Mouse (Mus musculus) midbrain, embryonic 11.5 days (tissue): ENCODE data around the gene Ccdc152. TPM values are rescaled to one million over a fixed set of nuclear protein-coding genes. Genes with fewer than 3 reads are reported as not detected.

Source experiments
- ATAC-seq: fragments of 200-750 bp; cut with Nextera tagmentation; 2 replicates; pipeline ENCODE4 v1.8.0; 2017; ENCODE audit warnings: moderate TSS enrichment, moderate library complexity; ENCODE audit not compliant: low FRiP score
- DNase-seq: peaks from one replicate; pipeline ENCODE4 v3.0.0; 2015; ENCODE audit warnings: low spot score; ENCODE audit errors: missing footprints
- H3K27ac ChIP-seq: fragments of 300-500 bp; sonication (generic); 2 replicates; pipeline ENCODE4 v1.5.1; 2014; ENCODE audit warnings: low read depth, low read length
- H3K27me3 ChIP-seq: fragments of 300-500 bp; sonication (generic); 2 replicates; pipeline ENCODE4 v1.6.1; 2014; ENCODE audit warnings: mild to moderate bottlenecking, low read length, moderate library complexity, mixed read lengths; ENCODE audit not compliant: control insufficient read depth, insufficient read depth
- H3K36me3 ChIP-seq: fragments of 300-500 bp; sonication (generic); 2 replicates; pipeline ENCODE4 v1.6.1; 2014; ENCODE audit warnings: mild to moderate bottlenecking, low read length, moderate library complexity, mixed read lengths; ENCODE audit not compliant: control insufficient read depth, insufficient read depth
- H3K4me1 ChIP-seq: fragments of 300-500 bp; sonication (generic); 2 replicates; pipeline ENCODE4 v1.6.1; 2014; ENCODE audit warnings: low read length; ENCODE audit not compliant: control insufficient read depth, insufficient read depth
- H3K4me2 ChIP-seq: fragments of 300-500 bp; sonication (generic); 2 replicates; pipeline ENCODE4 v1.6.1; 2014; ENCODE audit warnings: mild to moderate bottlenecking, moderate library complexity
- H3K4me3 ChIP-seq: fragments of 300-500 bp; sonication (generic); 2 replicates; pipeline ENCODE4 v1.5.1; 2014; ENCODE audit warnings: low read depth, low read length
- H3K9ac ChIP-seq: fragments of 300-500 bp; sonication (generic); 2 replicates; pipeline ENCODE4 v1.6.1; 2014; ENCODE audit warnings: low read length
- H3K9me3 ChIP-seq: fragments of 300-500 bp; sonication (generic); 2 replicates; pipeline ENCODE4 v1.6.1; 2016; ENCODE audit warnings: low read length; ENCODE audit not compliant: control insufficient read depth
- WGBS: fragments of 180-500 bp; shearing (Covaris S2); extraction: QIAGEN DNeasy Blood & Tissue Kit; methylation state at CpG from one replicate; pipeline ENCODE4 v1.1.7; 2014; 5-methylcytosine and 5-hydroxymethylcytosine counted together
- polyA plus RNA-seq: library from polyadenylated mRNA; unstranded; fragments of >200 nt; fragmentation: Nextera tagmentation; extraction: Ambion mirVana; gene quantifications from 2 replicates; pipeline ENCODE4 v1.2.1, GENCODE M21; 2014

The Ccdc152 gene
- 0.16 TPM in 1 of 2 replicates, not detected in the other for polyA plus RNA-seq

DNA sequence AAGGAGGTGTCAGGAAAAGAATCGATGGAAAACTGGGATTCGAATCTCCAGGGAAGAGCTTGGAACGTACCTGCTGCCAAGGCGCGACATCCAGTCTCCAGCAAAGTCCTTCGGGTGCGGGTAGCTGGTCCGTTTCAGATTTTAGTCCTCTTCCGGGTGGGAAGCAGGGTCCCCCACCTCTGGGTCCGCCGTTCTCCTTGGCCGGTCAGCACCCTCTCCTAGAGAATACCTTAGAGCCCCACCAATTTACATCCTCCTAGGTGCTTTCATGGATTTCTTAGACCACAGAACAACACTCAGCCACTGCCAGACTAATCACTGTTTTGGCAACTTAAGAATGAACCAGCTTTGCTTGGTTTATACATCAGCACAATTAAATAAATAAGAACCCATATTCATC lies at the start of gene Ccdc152:
Gene Ccdc152, minus strand, starts transcription at position 101 of the 400 bp plus-strand sequence.
- H3K9me3 ChIP-seq = no peaks in the 10 kb centered on the region
- no peak for DNase-seq
- H3K27me3 ChIP-seq = no peaks in the 10 kb centered on the region
- 86% methylated on average over 12 of the region's 12 CpGs for WGBS
- no peak within 1 kb of the TSS for H3K4me3 ChIP-seq
- no peak for ATAC-seq
- no peaks in the 10 kb centered on the region for H3K4me1 ChIP-seq
- H3K9ac ChIP-seq = no peak within 1 kb of the TSS
- H3K36me3 ChIP-seq = no peaks in the 10 kb centered on the region
- H3K4me2 ChIP-seq = no peak within 1 kb of the TSS
- H3K27ac ChIP-seq = no peak within 1 kb of the TSS

- peak; percentile 83 for ATAC-seq
- WGBS = 41% methylated on average over 6 of the region's 6 CpGs
- H3K9ac ChIP-seq = no peak overlapping the region
- no peak overlapping the region for H3K27ac ChIP-seq
- H3K27me3 ChIP-seq = no peaks in the 10 kb centered on the region
- no peaks in the 10 kb centered on the region for H3K36me3 ChIP-seq
- no peak for DNase-seq
- no peak overlapping the region for H3K4me2 ChIP-seq
- H3K4me3 ChIP-seq = no peak overlapping the region
- H3K4me1 ChIP-seq = peaks cover 5% of the 10 kb centered on the region; the same call in 1 of the 2 replicates
- H3K9me3 ChIP-seq = no peaks in the 10 kb centered on the region
Measured at GRCm38 (mm10) chr15:3349306-3350064, 46.2 kb upstream of the Ccdc152 start.

- DNase-seq = no peak
- Histone ChIP-seq H3K27ac (no peak overlapping the region), H3K4me3 (no peak overlapping the region), H3K27me3 (no peaks in the 10 kb centered on the region), H3K9me3 (no peaks in the 10 kb centered on the region), H3K4me2 (no peak overlapping the region), H3K36me3 (no peaks in the 10 kb centered on the region), H3K4me1 (peaks cover 5% of the 10 kb centered on the region; the same call in 1 of the 2 replicates), H3K9ac (no peak overlapping the region)
- WGBS = 85% methylated on average over 3 of the region's 3 CpGs
- no peak for ATAC-seq
Measured at GRCm38 (mm10) chr15:3346682-3347081, 43.4 kb upstream of the Ccdc152 start.

DNA sequence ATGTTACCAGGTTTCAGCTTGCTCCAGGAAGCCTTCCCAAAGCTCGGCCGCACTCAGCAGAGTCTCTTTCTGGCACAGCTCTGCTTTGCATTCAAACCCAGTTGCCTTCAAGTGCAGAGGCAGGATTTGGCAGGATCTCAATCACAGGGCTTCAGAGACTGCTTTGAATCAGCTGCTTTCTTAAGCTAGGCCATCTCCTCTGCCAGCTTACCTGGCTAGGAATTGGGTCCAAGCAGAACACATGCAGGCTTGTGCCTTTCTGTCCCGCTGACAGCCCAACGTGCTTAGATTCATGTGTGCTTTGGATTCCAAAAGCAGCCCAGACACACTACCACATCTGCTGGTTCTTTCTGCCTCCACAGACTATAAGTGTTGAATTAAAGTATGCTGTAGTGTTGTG lies 41.2 kb upstream of the Ccdc152 start:
- H3K36me3 ChIP-seq = no peaks in the 10 kb centered on the region
- ATAC-seq = no peak
- no peaks in the 10 kb centered on the region for H3K9me3 ChIP-seq
- no peak overlapping the region for H3K4me2 ChIP-seq
- WGBS = 90% methylated on average over 4 of the region's 4 CpGs
- no peaks in the 10 kb centered on the region for H3K27me3 ChIP-seq
- no peak for DNase-seq
- no peak overlapping the region for H3K27ac ChIP-seq
- no peak overlapping the region for H3K4me3 ChIP-seq
- peaks cover 2% of the 10 kb centered on the region; the same call in 1 of the 2 replicates for H3K4me1 ChIP-seq
- no peak overlapping the region for H3K9ac ChIP-seq

DNA sequence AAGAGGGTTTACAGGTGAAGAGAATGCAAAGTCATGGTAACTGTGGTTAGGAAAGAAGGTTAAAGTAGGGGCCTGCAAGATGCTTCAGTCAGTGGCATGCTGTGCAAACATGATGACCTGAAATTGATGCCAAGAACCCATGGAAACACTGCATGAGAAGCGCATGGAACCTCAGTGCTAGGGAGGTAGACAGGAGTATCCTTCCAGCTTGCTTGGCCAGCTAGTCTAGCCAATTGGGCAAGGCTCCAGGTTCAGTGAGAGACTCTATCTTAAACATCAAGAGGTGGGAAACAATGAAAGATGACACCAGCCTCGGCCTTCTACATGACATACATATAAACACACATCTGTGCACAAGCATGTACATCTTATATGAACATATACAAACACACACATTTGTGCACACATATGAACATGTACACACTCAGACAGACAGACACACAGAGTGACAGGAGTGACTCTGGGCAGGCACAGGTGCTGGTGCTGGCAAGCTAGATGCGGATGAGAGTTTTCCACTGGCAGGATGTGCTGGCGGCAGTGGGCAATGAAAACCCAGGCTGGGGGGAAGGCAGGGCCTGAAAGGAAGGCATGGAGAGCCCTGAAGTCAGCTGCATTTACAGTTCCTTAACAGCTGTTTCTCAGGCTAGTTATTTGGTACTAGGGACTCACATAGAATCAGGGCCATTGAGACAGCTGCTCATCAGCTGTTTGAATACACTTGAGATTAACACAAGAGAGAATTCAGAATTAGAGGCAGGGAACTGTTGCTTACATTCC lies 38.7 kb upstream of the Ccdc152 start:
- no peak overlapping the region for H3K9ac ChIP-seq
- no peak overlapping the region for H3K4me2 ChIP-seq
- no peak overlapping the region for H3K4me3 ChIP-seq
- no peaks in the 10 kb centered on the region for H3K4me1 ChIP-seq
- no peaks in the 10 kb centered on the region for H3K36me3 ChIP-seq
- no peak overlapping the region for H3K27ac ChIP-seq
- no peaks in the 10 kb centered on the region for H3K9me3 ChIP-seq
- H3K27me3 ChIP-seq = no peaks in the 10 kb centered on the region
- DNase-seq (no peak), ATAC-seq (no peak)
- 88% methylated on average over 4 of the region's 4 CpGs for WGBS

GRCm38 (mm10) chr15:3339847-3340246 lies 36.5 kb upstream of the Ccdc152 start:
- no peaks in the 10 kb centered on the region for H3K9me3 ChIP-seq
- 85% methylated on average over 3 of the region's 3 CpGs for WGBS
- no peaks in the 10 kb centered on the region for H3K4me1 ChIP-seq
- no peak for ATAC-seq
- H3K9ac ChIP-seq = no peak overlapping the region
- no peak overlapping the region for H3K4me3 ChIP-seq
- no peak overlapping the region for H3K27ac ChIP-seq
- no peaks in the 10 kb centered on the region for H3K27me3 ChIP-seq
- H3K4me2 ChIP-seq = no peak overlapping the region
- no peak for DNase-seq
- no peaks in the 10 kb centered on the region for H3K36me3 ChIP-seq

DNA sequence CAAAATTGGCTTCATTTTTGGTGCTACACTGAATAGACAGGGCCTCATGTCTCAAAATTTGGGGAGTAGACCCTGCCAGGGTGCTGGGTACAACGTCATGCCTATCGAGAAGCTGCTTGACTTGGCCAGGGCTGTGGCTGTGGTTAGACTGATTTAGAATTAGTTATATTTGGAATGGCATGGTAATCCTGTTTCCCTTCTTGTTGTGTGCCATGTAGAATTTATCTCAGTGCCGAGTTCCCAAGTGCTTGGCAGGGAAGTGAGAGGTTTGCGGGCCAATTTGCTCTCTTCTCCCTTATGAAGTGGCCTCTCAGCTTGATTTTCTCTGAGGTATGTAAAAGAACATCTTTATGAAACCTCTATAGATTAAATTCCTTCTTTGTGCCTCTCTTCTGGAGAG lies 29.2 kb upstream of the Ccdc152 start:
- Histone ChIP-seq H3K36me3 (no peaks in the 10 kb centered on the region), H3K9ac (no peak overlapping the region), H3K27ac (no peak overlapping the region), H3K4me2 (no peak overlapping the region), H3K4me1 (no peaks in the 10 kb centered on the region), H3K9me3 (no peaks in the 10 kb centered on the region), H3K4me3 (no peak overlapping the region), H3K27me3 (no peaks in the 10 kb centered on the region)
- DNase-seq (no peak), ATAC-seq (no peak)
- 93% methylated on average over 4 of the region's 4 CpGs for WGBS

- Histone ChIP-seq H3K4me2 (no peak overlapping the region), H3K9ac (no peak overlapping the region), H3K9me3 (no peaks in the 10 kb centered on the region), H3K4me1 (no peaks in the 10 kb centered on the region), H3K36me3 (no peaks in the 10 kb centered on the region), H3K27ac (no peak overlapping the region), H3K27me3 (no peaks in the 10 kb centered on the region), H3K4me3 (no peak overlapping the region)
- ATAC-seq = no peak
- 70% methylated on average over 2 of the region's 2 CpGs for WGBS
- DNase-seq = no peak
Measured at GRCm38 (mm10) chr15:3331813-3332212, 28.5 kb upstream of the Ccdc152 start.

GRCm38 (mm10) chr15:3330291-3330690 lies 27.0 kb upstream of the Ccdc152 start:
- WGBS = 88% methylated on average over 1 of the region's 1 CpGs
- no peaks in the 10 kb centered on the region for H3K9me3 ChIP-seq
- no peak for ATAC-seq

More at GRCm38 (mm10) chr15:3330291-3330690, 27.0 kb upstream of the Ccdc152 start:
- Histone ChIP-seq H3K27me3 (no peaks in the 10 kb centered on the region), H3K4me2 (no peak overlapping the region), H3K9ac (no peak overlapping the region), H3K27ac (no peak overlapping the region), H3K36me3 (no peaks in the 10 kb centered on the region), H3K4me1 (no peaks in the 10 kb centered on the region), H3K4me3 (no peak overlapping the region)
- no peak for DNase-seq
